Mouse (Mus musculus): Measurements from ENCODE around the gene Asxl2. TPM values are rescaled to one million over a fixed set of nuclear protein-coding genes. Genes with fewer than 3 reads are reported as not detected.
"Not testable (repeated sequence)": the region's sequence is repeated elsewhere in the genome, so short reads cannot be mapped to it uniquely, and the experiment has no call there.

Asxl2 gene
- polyA plus RNA-seq, 1 experiment, result 42.1 TPM

DNA sequence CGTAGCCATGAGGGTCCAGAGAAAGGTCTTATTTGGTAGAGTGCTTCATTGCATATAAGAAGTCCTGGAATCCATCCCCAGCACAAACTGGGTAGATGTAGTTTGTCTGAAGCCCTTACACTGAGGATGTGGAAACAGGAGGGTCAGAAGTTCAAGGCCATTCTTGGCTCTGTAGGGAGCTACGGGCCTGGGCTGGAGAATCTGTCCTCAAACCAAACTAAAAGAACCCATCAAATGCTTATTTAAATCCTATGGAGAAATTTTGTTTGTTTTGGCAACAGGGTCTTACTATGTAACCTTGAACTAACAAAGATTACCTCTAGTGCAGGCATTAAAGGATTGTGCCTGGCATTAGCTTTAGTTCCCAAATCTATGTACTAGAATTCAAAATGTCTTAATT is 14.3 kb downstream of the Asxl2 start:
- H3K4me1 ChIP-seq (ENCODE audit: control insufficient read depth, insufficient read depth, low read length), result peaks cover 23% of the 10 kb centered on the region
- no peak overlapping the region for H3K27ac ChIP-seq (ENCODE audit: insufficient read depth, low read depth, low read length)
- no peak overlapping the region for H3K4me3 ChIP-seq (ENCODE audit: insufficient read depth, low read length)
- no peak for TF ChIP-seq CTCF (IDR thresholded peaks at IDR 0.05; ENCODE audit: low read depth, low read length)

- Histone ChIP-seq H3K4me3 (ENCODE audit: insufficient read depth, low read length) (no peak overlapping the region), H3K27ac (ENCODE audit: insufficient read depth, low read depth, low read length) (no peak overlapping the region), H3K4me1 (ENCODE audit: control insufficient read depth, insufficient read depth, low read length) (peaks cover 21% of the 10 kb centered on the region)
- no peak for TF ChIP-seq CTCF (IDR thresholded peaks at IDR 0.05; ENCODE audit: low read depth, low read length)
- TF ChIP-seq POLR2A (IDR thresholded peaks at IDR 0.05; ENCODE audit: borderline replicate concordance, low read depth, low read length), result no peak
Observed at GRCm38 (mm10) chr12:3441361-3441760, 14.7 kb downstream of the Asxl2 start.

DNA sequence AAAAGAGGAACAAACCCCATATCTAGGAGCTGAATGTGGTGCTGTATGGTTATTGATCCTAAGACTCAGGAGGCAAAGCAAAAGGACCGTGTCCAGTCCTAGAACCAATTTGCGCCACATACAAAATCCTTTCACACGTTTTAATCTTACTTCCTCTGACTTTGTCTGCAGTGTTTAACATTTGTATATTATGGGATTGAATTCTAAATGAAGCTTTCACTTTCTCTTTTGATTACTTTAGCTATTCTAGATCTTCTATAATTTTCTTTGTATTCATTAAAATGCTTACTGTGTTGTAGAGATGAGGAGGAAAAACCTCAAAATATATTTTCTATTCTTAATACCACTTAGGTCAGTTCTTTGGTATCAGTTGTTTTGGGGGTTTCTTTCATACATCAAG is 26.9 kb downstream of the Asxl2 start:
- H3K27ac ChIP-seq (ENCODE audit: insufficient read depth, low read depth, low read length), result no peak overlapping the region
- no peak overlapping the region for H3K4me3 ChIP-seq (ENCODE audit: insufficient read depth, low read length)
- TF ChIP-seq CTCF (IDR thresholded peaks at IDR 0.05; ENCODE audit: low read depth, low read length), result no peak
- no peak for TF ChIP-seq POLR2A (IDR thresholded peaks at IDR 0.05; ENCODE audit: borderline replicate concordance, low read depth, low read length)
- H3K4me1 ChIP-seq (ENCODE audit: control insufficient read depth, insufficient read depth, low read length), result no peaks in the 10 kb centered on the region

DNA sequence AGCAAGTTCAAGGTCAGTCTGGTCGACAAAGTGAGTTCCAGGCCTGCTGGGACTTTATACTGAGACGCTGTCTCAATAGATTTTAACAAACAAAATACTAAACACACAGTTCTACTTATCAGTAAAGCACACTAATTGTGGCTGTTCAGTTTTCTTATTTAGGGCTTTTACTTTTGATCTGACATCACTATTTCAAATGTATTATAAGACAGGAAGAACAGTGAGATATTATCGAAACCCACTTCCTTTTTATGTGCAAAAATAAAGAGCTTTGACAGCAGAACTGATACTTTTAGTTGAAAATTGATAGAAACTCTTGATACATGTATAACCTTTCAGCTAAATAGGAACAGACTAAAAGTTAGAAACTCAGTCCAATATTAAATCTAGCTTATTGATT is 36.4 kb downstream of the Asxl2 start:
- peaks cover 4% of the 10 kb centered on the region for H3K4me1 ChIP-seq (ENCODE audit: control insufficient read depth, insufficient read depth, low read length)
- no peak overlapping the region for H3K4me3 ChIP-seq (ENCODE audit: insufficient read depth, low read length)
- no peak for TF ChIP-seq CTCF (IDR thresholded peaks at IDR 0.05; ENCODE audit: low read depth, low read length)
- no peak for TF ChIP-seq POLR2A (IDR thresholded peaks at IDR 0.05; ENCODE audit: borderline replicate concordance, low read depth, low read length)
- H3K27ac ChIP-seq (ENCODE audit: insufficient read depth, low read depth, low read length), result no peak overlapping the region

DNA sequence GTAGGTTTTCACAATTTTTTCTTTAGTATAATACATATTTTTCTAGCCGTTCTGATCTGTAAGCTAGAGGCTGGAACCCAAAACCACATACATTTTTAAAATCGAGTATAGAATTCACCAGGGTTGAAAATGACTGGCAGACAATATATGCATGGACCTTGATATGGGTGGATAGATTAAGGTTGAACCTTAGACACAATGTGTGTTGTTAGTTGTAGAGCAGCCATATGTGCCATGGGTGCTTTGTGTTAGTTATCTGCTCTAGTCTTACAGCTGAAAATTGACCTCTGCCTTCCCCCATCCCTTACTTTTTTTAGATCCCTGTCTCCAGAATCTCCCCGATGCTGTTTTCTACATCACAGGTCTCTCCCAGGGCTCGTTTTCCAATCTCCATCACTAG is 73.0 kb downstream of the Asxl2 start:
- TF ChIP-seq POLR2A (IDR thresholded peaks at IDR 0.05; ENCODE audit: borderline replicate concordance, low read depth, low read length), result no peak
- no peak for TF ChIP-seq CTCF (IDR thresholded peaks at IDR 0.05; ENCODE audit: low read depth, low read length)
- Histone ChIP-seq H3K4me3 (ENCODE audit: insufficient read depth, low read length) (no peak overlapping the region), H3K4me1 (ENCODE audit: control insufficient read depth, insufficient read depth, low read length) (peaks cover 8% of the 10 kb centered on the region), H3K27ac (ENCODE audit: insufficient read depth, low read depth, low read length) (no peak overlapping the region)

- Histone ChIP-seq H3K4me1 (ENCODE audit: control insufficient read depth, insufficient read depth, low read length) (peaks cover 8% of the 10 kb centered on the region), H3K4me3 (ENCODE audit: insufficient read depth, low read length) (no peak overlapping the region)
- no peak for TF ChIP-seq CTCF (IDR thresholded peaks at IDR 0.05; ENCODE audit: low read depth, low read length)
- TF ChIP-seq POLR2A (IDR thresholded peaks at IDR 0.05; ENCODE audit: borderline replicate concordance, low read depth, low read length), result no peak
Observed at GRCm38 (mm10) chr12:3500071-3500470, 73.4 kb downstream of the Asxl2 start.

GRCm38 (mm10) chr12:3518665-3519297 is 92.1 kb downstream of the Asxl2 start:
- H3K4me3 ChIP-seq (ENCODE audit: insufficient read depth, low read length), result no peak overlapping the region
- TF ChIP-seq POLR2A (IDR thresholded peaks at IDR 0.05; ENCODE audit: borderline replicate concordance, low read depth, low read length) (no peak), CTCF (IDR thresholded peaks at IDR 0.05; ENCODE audit: low read depth, low read length) (no peak)
- H3K4me1 ChIP-seq (ENCODE audit: control insufficient read depth, insufficient read depth, low read length), result no peaks in the 10 kb centered on the region
- H3K27ac ChIP-seq (ENCODE audit: insufficient read depth, low read depth, low read length), result no peak overlapping the region

More at GRCm38 (mm10) chr12:3500071-3500470, 73.4 kb downstream of the Asxl2 start:
- no peak overlapping the region for H3K27ac ChIP-seq (ENCODE audit: insufficient read depth, low read depth, low read length)

DNA sequence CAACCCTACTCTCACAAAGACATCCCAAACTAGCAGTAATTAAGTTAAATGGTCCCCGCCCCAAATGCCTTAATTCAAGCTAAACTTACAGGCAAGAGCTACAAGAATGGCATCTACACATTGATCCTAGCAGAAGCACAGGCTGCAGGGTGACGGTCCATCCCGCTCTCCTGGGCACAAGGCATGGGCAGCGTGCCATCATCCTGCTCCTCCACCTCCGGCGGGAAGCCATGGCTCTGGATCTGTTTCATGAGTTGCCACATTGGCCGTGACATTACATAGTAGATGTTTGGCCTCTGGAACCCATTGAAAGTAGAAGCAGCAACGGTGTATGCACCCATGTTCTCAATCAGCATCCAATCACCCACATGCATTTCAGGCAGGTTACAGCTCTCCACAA is 95.1 kb downstream of the Asxl2 start:
- not testable (repeated sequence) for H3K4me1 ChIP-seq (ENCODE audit: control insufficient read depth, insufficient read depth, low read length); H3K27ac ChIP-seq (ENCODE audit: insufficient read depth, low read depth, low read length); H3K4me3 ChIP-seq (ENCODE audit: insufficient read depth, low read length)

DNA sequence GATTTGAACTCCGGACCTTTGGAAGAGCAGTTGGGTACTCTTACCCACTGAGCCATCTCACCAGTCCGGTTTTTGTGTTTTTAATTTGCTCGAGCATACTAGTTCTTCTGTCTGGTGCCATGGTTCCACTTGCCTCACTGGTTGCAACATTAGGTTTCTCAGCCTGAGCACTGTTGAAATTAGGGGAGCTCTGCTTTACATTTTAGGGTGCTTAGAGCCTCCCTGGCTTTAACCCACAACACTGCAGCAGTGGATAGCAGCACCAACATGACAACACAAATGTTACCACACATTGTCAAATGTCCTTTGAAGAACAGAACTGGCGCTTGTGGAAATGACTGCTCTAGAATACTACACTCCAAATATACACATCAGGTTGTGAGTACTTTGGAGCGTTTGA is 98.9 kb downstream of the Asxl2 start:
- Histone ChIP-seq H3K27ac (ENCODE audit: insufficient read depth, low read depth, low read length) (no peak overlapping the region), H3K4me3 (ENCODE audit: insufficient read depth, low read length) (no peak overlapping the region), H3K4me1 (ENCODE audit: control insufficient read depth, insufficient read depth, low read length) (0 out of 2 replicates have a peak, but pooled peaks cover 2% of the 10 kb centered on the region)
- TF ChIP-seq CTCF (IDR thresholded peaks at IDR 0.05; ENCODE audit: low read depth, low read length) (no peak), POLR2A (IDR thresholded peaks at IDR 0.05; ENCODE audit: borderline replicate concordance, low read depth, low read length) (no peak)

DNA sequence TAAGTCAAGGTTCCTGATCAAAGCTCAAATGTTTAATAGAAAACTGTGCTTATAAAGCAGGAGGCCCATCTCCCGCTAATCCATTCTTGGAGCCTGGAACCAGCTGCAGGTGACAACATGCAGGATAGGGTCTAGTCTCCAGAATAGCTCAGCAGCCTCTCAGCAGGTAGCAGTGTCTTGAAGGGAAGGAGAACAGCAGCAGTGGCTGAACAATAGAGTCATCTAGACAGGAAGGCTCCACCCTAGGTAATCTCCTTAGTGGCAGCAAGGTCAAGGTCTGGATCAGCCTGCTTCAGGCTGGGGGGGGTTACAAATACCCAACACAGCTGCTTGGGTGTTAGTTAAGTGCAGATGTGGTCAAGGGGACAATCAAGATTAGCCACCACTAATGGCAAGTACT is 108.8 kb downstream of the Asxl2 start:
- not testable (repeated sequence) for H3K4me1 ChIP-seq (ENCODE audit: control insufficient read depth, insufficient read depth, low read length); H3K27ac ChIP-seq (ENCODE audit: insufficient read depth, low read depth, low read length); H3K4me3 ChIP-seq (ENCODE audit: insufficient read depth, low read length)

DNA sequence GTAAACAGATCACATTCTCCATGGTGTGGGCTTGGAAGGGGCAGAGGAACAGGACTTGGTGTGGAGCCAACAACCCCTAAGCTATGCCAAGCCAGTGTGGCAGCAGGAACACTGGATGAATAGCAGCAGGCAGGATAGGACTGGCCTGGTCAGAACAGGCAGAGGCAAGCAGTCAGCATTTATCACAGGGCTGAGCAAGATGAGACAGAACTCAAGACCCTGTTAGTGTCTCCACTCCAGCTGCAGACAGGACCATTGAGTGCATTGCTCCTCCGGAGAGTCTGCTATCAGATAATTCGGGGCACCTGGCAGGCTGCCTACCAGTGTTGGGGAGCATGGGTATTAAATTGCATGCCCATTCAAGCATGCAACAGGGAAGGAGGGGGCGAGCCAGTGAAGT is 111.0 kb downstream of the Asxl2 start:
- no peak for TF ChIP-seq CTCF (IDR thresholded peaks at IDR 0.05; ENCODE audit: low read depth, low read length)
- TF ChIP-seq POLR2A (IDR thresholded peaks at IDR 0.05; ENCODE audit: borderline replicate concordance, low read depth, low read length), result no peak

More for the DNA sequence above, 111.0 kb downstream of the Asxl2 start:
- Histone ChIP-seq H3K4me1 (ENCODE audit: control insufficient read depth, insufficient read depth, low read length) (peaks cover 7% of the 10 kb centered on the region; the same call in 1 of the 2 replicates), H3K27ac (ENCODE audit: insufficient read depth, low read depth, low read length) (no peak overlapping the region), H3K4me3 (ENCODE audit: insufficient read depth, low read length) (no peak overlapping the region)
